Mouse (Mus musculus) midbrain, embryonic 11.5 days (tissue): ENCODE measurements around the gene Efnb3. TPM values are rescaled to one million over a fixed set of nuclear protein-coding genes. Genes with fewer than 3 reads are reported as not detected.

Experiments
- ATAC-seq: fragments of 200-750 bp; cut with Nextera tagmentation; 2 replicates; pipeline ENCODE4 v1.8.0; 2017; ENCODE audit warnings: moderate TSS enrichment, moderate library complexity; ENCODE audit not compliant: low FRiP score
- DNase-seq: peaks from one replicate; pipeline ENCODE4 v3.0.0; 2015; ENCODE audit warnings: low spot score; ENCODE audit errors: missing footprints
- H3K27ac ChIP-seq: fragments of 300-500 bp; sonication (generic); 2 replicates; pipeline ENCODE4 v1.5.1; 2014; ENCODE audit warnings: low read depth, low read length
- H3K27me3 ChIP-seq: fragments of 300-500 bp; sonication (generic); 2 replicates; pipeline ENCODE4 v1.6.1; 2014; ENCODE audit warnings: mild to moderate bottlenecking, low read length, moderate library complexity, mixed read lengths; ENCODE audit not compliant: control insufficient read depth, insufficient read depth
- H3K36me3 ChIP-seq: fragments of 300-500 bp; sonication (generic); 2 replicates; pipeline ENCODE4 v1.6.1; 2014; ENCODE audit warnings: mild to moderate bottlenecking, low read length, moderate library complexity, mixed read lengths; ENCODE audit not compliant: control insufficient read depth, insufficient read depth
- H3K4me1 ChIP-seq: fragments of 300-500 bp; sonication (generic); 2 replicates; pipeline ENCODE4 v1.6.1; 2014; ENCODE audit warnings: low read length; ENCODE audit not compliant: control insufficient read depth, insufficient read depth
- H3K4me2 ChIP-seq: fragments of 300-500 bp; sonication (generic); 2 replicates; pipeline ENCODE4 v1.6.1; 2014; ENCODE audit warnings: mild to moderate bottlenecking, moderate library complexity
- H3K4me3 ChIP-seq: fragments of 300-500 bp; sonication (generic); 2 replicates; pipeline ENCODE4 v1.5.1; 2014; ENCODE audit warnings: low read depth, low read length
- H3K9ac ChIP-seq: fragments of 300-500 bp; sonication (generic); 2 replicates; pipeline ENCODE4 v1.6.1; 2014; ENCODE audit warnings: low read length
- H3K9me3 ChIP-seq: fragments of 300-500 bp; sonication (generic); 2 replicates; pipeline ENCODE4 v1.6.1; 2016; ENCODE audit warnings: low read length; ENCODE audit not compliant: control insufficient read depth
- WGBS: fragments of 180-500 bp; shearing (Covaris S2); extraction: QIAGEN DNeasy Blood & Tissue Kit; methylation state at CpG from one replicate; pipeline ENCODE4 v1.1.7; 2014; 5-methylcytosine and 5-hydroxymethylcytosine counted together
- polyA plus RNA-seq: library from polyadenylated mRNA; unstranded; fragments of >200 nt; fragmentation: Nextera tagmentation; extraction: Ambion mirVana; gene quantifications from 2 replicates; pipeline ENCODE4 v1.2.1, GENCODE M21; 2014

Gene Efnb3
- polyA plus RNA-seq, 1 experiment from 2014 or later: 12.3 TPM

GRCm38 (mm10) chr11:69579128-69580017 is 19.4 kb upstream of the Efnb3 start:
- Histone ChIP-seq H3K4me3 (peak overlapping the region; percentile 64), H3K36me3 (no peaks in the 10 kb centered on the region), H3K27me3 (no peaks in the 10 kb centered on the region), H3K4me1 (peaks cover 37% of the 10 kb centered on the region), H3K9ac (peak overlapping the region; percentile 78), H3K9me3 (no peaks in the 10 kb centered on the region), H3K4me2 (peak overlapping the region; percentile 76), H3K27ac (peak overlapping the region; percentile 64)
- DNase-seq (peak; percentile 100), ATAC-seq (peak; percentile 81)
- 3% methylated on average over 39 of the region's 39 CpGs for WGBS

GRCm38 (mm10) chr11:69578301-69578700 is 18.3 kb upstream of the Efnb3 start:
- ATAC-seq (no peak), DNase-seq (no peak)
- Histone ChIP-seq H3K9ac (peak overlapping the region; percentile 78), H3K4me3 (peak overlapping the region; percentile 59), H3K27me3 (no peaks in the 10 kb centered on the region), H3K27ac (no peak overlapping the region), H3K9me3 (no peaks in the 10 kb centered on the region), H3K4me1 (peaks cover 37% of the 10 kb centered on the region), H3K36me3 (no peaks in the 10 kb centered on the region), H3K4me2 (peak overlapping the region; percentile 76)
- 12% methylated on average over 15 of the region's 15 CpGs for WGBS

- no peak for DNase-seq
- H3K36me3 ChIP-seq: no peaks in the 10 kb centered on the region
- H3K9ac ChIP-seq: no peak overlapping the region
- H3K9me3 ChIP-seq: no peaks in the 10 kb centered on the region
- no peak for ATAC-seq
- H3K4me3 ChIP-seq: no peak overlapping the region
- no peak overlapping the region for H3K27ac ChIP-seq
- H3K4me1 ChIP-seq: peaks cover 25% of the 10 kb centered on the region
- WGBS: 80% methylated on average over 5 of the region's 5 CpGs
- H3K4me2 ChIP-seq: no peak overlapping the region
- H3K27me3 ChIP-seq: no peaks in the 10 kb centered on the region
Observed at GRCm38 (mm10) chr11:69576307-69576706, 16.3 kb upstream of the Efnb3 start.

- ATAC-seq (no peak), DNase-seq (no peak)
- Histone ChIP-seq H3K4me2 (no peak overlapping the region), H3K9me3 (no peaks in the 10 kb centered on the region), H3K9ac (no peak overlapping the region), H3K27me3 (no peaks in the 10 kb centered on the region), H3K36me3 (peaks cover 7% of the 10 kb centered on the region; the same call in 1 of the 2 replicates), H3K4me1 (peaks cover 25% of the 10 kb centered on the region), H3K4me3 (no peak overlapping the region), H3K27ac (no peak overlapping the region)
- WGBS: 66% methylated on average over 3 of the region's 3 CpGs
Observed at GRCm38 (mm10) chr11:69575220-69575619, 15.2 kb upstream of the Efnb3 start.

GRCm38 (mm10) chr11:69565131-69565530 is 5.1 kb upstream of the Efnb3 start:
- Histone ChIP-seq H3K4me1 (peaks cover 22% of the 10 kb centered on the region), H3K4me2 (no peak overlapping the region), H3K36me3 (peaks cover 14% of the 10 kb centered on the region), H3K9me3 (no peaks in the 10 kb centered on the region), H3K9ac (no peak overlapping the region), H3K4me3 (no peak overlapping the region), H3K27ac (no peak overlapping the region), H3K27me3 (0 out of 2 replicates have a peak, but pooled peaks cover 2% of the 10 kb centered on the region)
- DNase-seq: no peak
- 76% methylated on average over 8 of the region's 8 CpGs for WGBS
- no peak for ATAC-seq

GRCm38 (mm10) chr11:69564391-69564790 is 4.4 kb upstream of the Efnb3 start:
- Histone ChIP-seq H3K4me1 (peaks cover 26% of the 10 kb centered on the region), H3K9ac (no peak overlapping the region), H3K4me2 (no peak overlapping the region), H3K4me3 (no peak overlapping the region), H3K27me3 (0 out of 2 replicates have a peak, but pooled peaks cover 2% of the 10 kb centered on the region), H3K9me3 (no peaks in the 10 kb centered on the region), H3K27ac (no peak overlapping the region), H3K36me3 (peaks cover 9% of the 10 kb centered on the region)
- DNase-seq: no peak
- ATAC-seq: no peak
- WGBS: 52% methylated on average over 3 of the region's 3 CpGs

- H3K27me3 ChIP-seq: 0 out of 2 replicates have a peak, but pooled peaks cover 2% of the 10 kb centered on the region
- no peak for DNase-seq
- H3K36me3 ChIP-seq: peaks cover 9% of the 10 kb centered on the region
- no peak overlapping the region for H3K9ac ChIP-seq
- H3K4me2 ChIP-seq: no peak overlapping the region
- peaks cover 36% of the 10 kb centered on the region for H3K4me1 ChIP-seq
- no peak overlapping the region for H3K27ac ChIP-seq
- H3K9me3 ChIP-seq: no peaks in the 10 kb centered on the region
- WGBS: 80% methylated on average over 13 of the region's 13 CpGs
- no peak for ATAC-seq
- H3K4me3 ChIP-seq: no peak overlapping the region
Observed at GRCm38 (mm10) chr11:69563373-69563772, 3.4 kb upstream of the Efnb3 start.

- H3K36me3 ChIP-seq: peaks cover 9% of the 10 kb centered on the region
Observed at GRCm38 (mm10) chr11:69560896-69561854, 1.2 kb upstream of the Efnb3 start.

More at GRCm38 (mm10) chr11:69560896-69561854, 1.2 kb upstream of the Efnb3 start:
- Histone ChIP-seq H3K9ac (peak overlapping the region; percentile 32), H3K27me3 (0 out of 2 replicates have a peak, but pooled peaks cover 2% of the 10 kb centered on the region), H3K4me2 (peak overlapping the region; percentile 100; the same call in 1 of the 2 replicates), H3K9me3 (no peaks in the 10 kb centered on the region), H3K4me3 (0 out of 2 replicates have a peak overlapping the region, but pooled peaks have one; percentile 1), H3K27ac (peak overlapping the region; percentile 72), H3K4me1 (peaks cover 58% of the 10 kb centered on the region)
- WGBS: 11% methylated on average over 16 of the region's 16 CpGs
- peak; percentile 93 for DNase-seq
- peak; percentile 71 for ATAC-seq
